Mouse (Mus musculus) heart, postnatal 0 days (tissue): Measurements from ENCODE around the gene Mrps33.

Experiments used
- CTCF ChIP-seq: IDR thresholded peaks from 2 replicates; pipeline ENCODE4 v1.5.1; 2016; ENCODE audit warnings: antibody characterized with exemption, control low read depth, low read depth
- EP300 ChIP-seq: IDR thresholded peaks from 2 replicates; pipeline ENCODE4 v1.6.1; 2016; ENCODE audit warnings: antibody characterized with exemption, low read depth

DNA sequence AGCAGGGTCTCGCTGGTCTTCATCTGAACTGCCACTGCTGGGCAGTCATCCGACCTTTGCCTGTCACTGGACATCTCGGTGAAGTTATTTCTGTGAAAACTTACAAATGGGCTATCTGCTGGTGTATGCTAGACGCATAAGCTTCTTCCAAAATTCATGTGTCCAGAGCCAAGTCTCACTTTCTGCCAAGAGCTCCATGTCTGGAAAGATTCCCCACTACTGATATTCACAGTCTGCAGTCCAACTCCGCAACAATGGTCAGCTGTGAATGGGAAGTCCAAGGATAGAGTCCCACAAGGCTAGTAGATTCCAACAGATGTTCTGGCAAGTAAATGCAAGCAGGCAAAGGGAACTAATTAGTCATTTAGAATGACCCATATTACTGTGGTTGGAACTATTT is 17.9 kb upstream of the Mrps33 start:
- TF ChIP-seq CTCF = no peak
- no peak for TF ChIP-seq EP300
